Mouse (Mus musculus) intestine, postnatal 0 days (tissue): Measurements from ENCODE around the gene Hoxc6. TPM values are rescaled to one million over a fixed set of nuclear protein-coding genes. Genes with fewer than 3 reads are reported as not detected.
A peak's percentile ranks its signal among the peaks of the same experiment; 100 is the strongest.

Source experiments
- ATAC-seq: fragments of 200-750 bp; cut with Nextera tagmentation; 2 replicates; pipeline ENCODE4 v1.8.0; 2017; ENCODE audit warnings: mild to moderate bottlenecking, moderate TSS enrichment, moderate library complexity
- H3K27ac ChIP-seq: fragments of 300-500 bp; sonication (generic); 2 replicates; pipeline ENCODE4 v1.5.1; 2014; ENCODE audit warnings: mild to moderate bottlenecking, low read depth, low read length, moderate library complexity
- H3K27me3 ChIP-seq: fragments of 300-500 bp; sonication (generic); replicated peaks from 2 replicates; pipeline ENCODE4 v1.6.1; 2014; ENCODE audit warnings: low read length, mixed read lengths; ENCODE audit not compliant: control insufficient read depth, insufficient read depth
- H3K36me3 ChIP-seq: fragments of 300-500 bp; sonication (generic); 2 replicates; pipeline ENCODE4 v1.6.1; 2014; ENCODE audit warnings: mild to moderate bottlenecking, moderate library complexity; ENCODE audit not compliant: control insufficient read depth, insufficient read depth
- H3K4me1 ChIP-seq: fragments of 300-500 bp; sonication (generic); replicated peaks from 2 replicates; pipeline ENCODE4 v1.6.1; 2014; ENCODE audit warnings: antibody characterized with exemption, low read length, mixed read lengths; ENCODE audit not compliant: control insufficient read depth, insufficient read depth
- H3K4me2 ChIP-seq: fragments of 300-500 bp; sonication (generic); replicated peaks from 2 replicates; pipeline ENCODE4 v1.6.1; 2014; ENCODE audit warnings: low read depth, mild to moderate bottlenecking, moderate library complexity
- H3K4me3 ChIP-seq: fragments of 300-500 bp; sonication (generic); 2 replicates; pipeline ENCODE4 v1.5.1; 2014; ENCODE audit warnings: low read depth, low read length
- H3K9ac ChIP-seq: fragments of 300-500 bp; sonication (generic); 2 replicates; pipeline ENCODE4 v1.6.1; 2014; ENCODE audit warnings: mild to moderate bottlenecking, low read depth, low read length
- H3K9me3 ChIP-seq: fragments of 300-500 bp; sonication (generic); 2 replicates; pipeline ENCODE4 v1.6.1; 2016; ENCODE audit warnings: mixed run types; ENCODE audit not compliant: control insufficient read depth
- CTCF ChIP-seq: sonication (generic); IDR thresholded peaks from 2 replicates; pipeline ENCODE4 v1.5.1; 2016; ENCODE audit warnings: low read depth, mild to moderate bottlenecking, control low read depth, antibody characterized with exemption, moderate library complexity
- WGBS: fragments of 180-500 bp; shearing (Covaris S2); extraction: QIAGEN DNeasy Blood & Tissue Kit; methylation state at CpG from one replicate; pipeline ENCODE4 v1.1.7; 2014; 5-methylcytosine and 5-hydroxymethylcytosine counted together
- polyA plus RNA-seq: library from polyadenylated mRNA; unstranded; fragments of >200 nt; fragmentation: Nextera tagmentation; extraction: Ambion mirVana; gene quantifications from 2 replicates; pipeline ENCODE4 v1.2.1, GENCODE M21; 2015

The Hoxc6 gene
- polyA plus RNA-seq, 1 experiment from 2014 or later: 3.5 TPM

- 1% methylated on average over 26 of the region's 28 CpGs for WGBS
- H3K4me3 ChIP-seq: no peak overlapping the region
- no peak for ATAC-seq
- no peak for TF ChIP-seq CTCF
- no peaks in the 10 kb centered on the region for H3K36me3 ChIP-seq
- no peaks in the 10 kb centered on the region for H3K4me1 ChIP-seq
- no peak overlapping the region for H3K27ac ChIP-seq
- peaks cover 96% of the 10 kb centered on the region for H3K27me3 ChIP-seq
- H3K4me2 ChIP-seq: no peak overlapping the region
- H3K9ac ChIP-seq: no peak overlapping the region
- no peaks in the 10 kb centered on the region for H3K9me3 ChIP-seq
Measured at GRCm38 (mm10) chr15:102955007-102955382, 43.1 kb upstream of the Hoxc6 start.

DNA sequence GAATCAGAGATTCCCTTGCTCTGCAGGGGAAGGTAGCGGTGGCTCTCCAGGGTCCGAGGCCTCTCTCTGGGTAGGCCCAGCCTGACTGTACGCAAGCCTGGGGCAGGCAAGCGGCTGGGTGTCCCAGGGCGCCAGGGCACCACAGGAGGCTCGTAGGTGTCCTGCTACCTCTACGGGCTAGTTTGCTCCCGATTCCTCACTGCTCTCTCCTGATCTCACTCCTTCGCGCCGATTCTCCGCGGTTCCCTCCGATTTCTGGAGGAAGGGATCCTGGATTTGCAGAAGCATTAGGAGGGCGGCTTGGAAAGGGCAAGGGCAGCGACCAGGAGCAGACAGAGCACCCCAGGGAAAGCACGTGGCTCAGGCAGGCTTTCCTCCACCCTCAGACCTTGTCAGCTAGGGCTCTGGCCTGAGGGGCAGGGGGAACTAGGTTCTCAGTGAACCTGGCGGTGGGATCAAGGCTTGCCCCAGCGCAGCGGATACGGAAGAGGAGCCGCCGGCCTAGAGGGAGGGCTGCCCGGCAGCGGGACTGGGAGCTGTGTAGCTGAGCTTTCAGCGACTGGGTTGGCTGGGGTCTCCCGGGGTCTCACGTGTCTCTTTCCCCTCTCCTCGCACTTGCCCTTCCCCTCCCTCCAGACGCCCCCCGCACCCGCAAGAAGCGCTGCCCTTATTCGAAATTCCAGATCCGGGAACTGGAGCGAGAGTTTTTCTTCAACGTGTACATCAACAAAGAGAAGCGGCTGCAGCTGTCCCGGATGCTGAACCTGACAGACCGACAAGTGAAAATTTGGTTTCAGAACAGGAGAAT lies 42.0 kb upstream of the Hoxc6 start:
- ATAC-seq: no peak
- Histone ChIP-seq H3K27me3 (peaks cover 96% of the 10 kb centered on the region), H3K4me2 (no peak overlapping the region), H3K36me3 (no peaks in the 10 kb centered on the region), H3K9ac (no peak overlapping the region), H3K27ac (no peak overlapping the region), H3K9me3 (no peaks in the 10 kb centered on the region), H3K4me3 (no peak overlapping the region; the same call in 1 of the 2 replicates), H3K4me1 (no peaks in the 10 kb centered on the region)
- under 1% methylated on average over 40 of the region's 40 CpGs for WGBS
- TF ChIP-seq CTCF: no peak

GRCm38 (mm10) chr15:102956906-102957305 lies 41.2 kb upstream of the Hoxc6 start:
- no peak for ATAC-seq
- under 1% methylated on average over 12 of the region's 12 CpGs for WGBS
- no peaks in the 10 kb centered on the region for H3K36me3 ChIP-seq
- H3K27ac ChIP-seq: no peak overlapping the region
- peaks cover 98% of the 10 kb centered on the region for H3K27me3 ChIP-seq
- H3K4me1 ChIP-seq: no peaks in the 10 kb centered on the region
- no peak overlapping the region for H3K4me3 ChIP-seq
- H3K4me2 ChIP-seq: no peak overlapping the region
- no peak for TF ChIP-seq CTCF
- H3K9ac ChIP-seq: no peak overlapping the region
- H3K9me3 ChIP-seq: no peaks in the 10 kb centered on the region

GRCm38 (mm10) chr15:102959663-102960191 lies 38.3 kb upstream of the Hoxc6 start:
- H3K4me2 ChIP-seq: peak overlapping the region; percentile 46; the same call in 1 of the 2 replicates
- no peak overlapping the region for H3K9ac ChIP-seq
- H3K27ac ChIP-seq: no peak overlapping the region
- H3K9me3 ChIP-seq: no peaks in the 10 kb centered on the region
- no peaks in the 10 kb centered on the region for H3K36me3 ChIP-seq
- no peak for TF ChIP-seq CTCF
- no peaks in the 10 kb centered on the region for H3K4me1 ChIP-seq
- 1% methylated on average over 13 of the region's 13 CpGs for WGBS
- peak overlapping the region; percentile 8 for H3K4me3 ChIP-seq
- H3K27me3 ChIP-seq: peaks cover 96% of the 10 kb centered on the region
- ATAC-seq: peak; percentile 63; the same call in 1 of the 2 replicates

DNA sequence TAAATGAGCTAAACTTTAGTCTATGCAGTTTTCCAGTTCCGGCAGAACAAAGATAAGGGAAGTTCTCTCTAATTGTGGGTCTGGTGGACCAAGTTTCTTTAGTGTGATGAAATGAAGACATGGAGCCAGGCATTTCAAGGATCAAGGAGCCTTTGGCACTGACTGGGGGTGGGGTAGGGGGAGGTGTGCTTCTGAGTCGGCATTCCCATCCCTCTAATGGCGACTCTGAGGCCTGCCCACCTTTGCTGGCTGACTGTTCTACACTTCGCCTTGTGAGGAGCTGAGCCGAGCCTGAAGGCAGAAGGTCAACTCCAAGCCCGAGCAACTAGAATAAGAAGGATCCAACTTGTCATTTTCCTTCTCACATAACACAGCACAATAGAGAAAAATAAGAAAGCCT lies 36.3 kb upstream of the Hoxc6 start:
- 5% methylated on average over 6 of the region's 6 CpGs for WGBS
- Histone ChIP-seq H3K9me3 (no peaks in the 10 kb centered on the region), H3K4me3 (no peak overlapping the region), H3K4me2 (no peak overlapping the region), H3K4me1 (no peaks in the 10 kb centered on the region), H3K9ac (no peak overlapping the region), H3K36me3 (no peaks in the 10 kb centered on the region), H3K27ac (no peak overlapping the region), H3K27me3 (peaks cover 96% of the 10 kb centered on the region)
- no peak for TF ChIP-seq CTCF
- ATAC-seq: no peak

GRCm38 (mm10) chr15:102962492-102962891 lies 35.6 kb upstream of the Hoxc6 start:
- peak overlapping the region; percentile 1; the same call in 1 of the 2 replicates for H3K4me3 ChIP-seq
- H3K27ac ChIP-seq: no peak overlapping the region
- peaks cover 96% of the 10 kb centered on the region for H3K27me3 ChIP-seq
- no peak for TF ChIP-seq CTCF
- H3K36me3 ChIP-seq: no peaks in the 10 kb centered on the region
- no peaks in the 10 kb centered on the region for H3K4me1 ChIP-seq
- H3K4me2 ChIP-seq: no peak overlapping the region
- H3K9ac ChIP-seq: no peak overlapping the region
- no peak for ATAC-seq
- 4% methylated on average over 13 of the region's 13 CpGs for WGBS
- no peaks in the 10 kb centered on the region for H3K9me3 ChIP-seq
